Mouse (Mus musculus) left cerebral cortex, adult 2 months (tissue): ENCODE results near the gene Fchsd2. TPM values are rescaled to one million over a fixed set of nuclear protein-coding genes. Genes with fewer than 3 reads are reported as not detected.
A peak's percentile ranks its signal among the peaks of the same experiment; 100 is the strongest.

Source experiments
- DNase-seq, 2 experiments: peaks; one replicate each; pipeline ENCODE4 v3.0.0; 2021 to 2022; ENCODE audit warnings: low spot score in 2 of 2, mixed read lengths in 1 of 2; ENCODE audit errors: extremely low spot score in 1 of 2
- H3K27ac ChIP-seq: fragments of 200-600 bp; 2 replicates; pipeline ENCODE4 v1.8.1; 2022
- H3K4me3 ChIP-seq: fragments of 200-600 bp; 2 replicates; pipeline ENCODE4 v1.8.1; 2022
- CTCF ChIP-seq: fragments of 200-600 bp; IDR thresholded peaks from 2 replicates; pipeline ENCODE4 v1.8.1; 2022; ENCODE audit warnings: antibody characterized with exemption, mild to moderate bottlenecking, moderate library complexity
- intact Hi-C: fragments of 180-260 bp; cut with DNase I; formaldehyde crosslinking; loops from one replicate; pipeline ENCODE4 v1.15.1; 2025
- total RNA-seq, 2 experiments: library from RNA; stranded (reverse); gene quantifications; 2 replicates each; pipeline ENCODE4 v1.2.3; 2021

Fchsd2 gene
- total RNA-seq, 2 experiments from 2014 or later = 40.5 to 41.6 TPM

GRCm38 (mm10) chr7:101160266-101160665 lies 67.6 kb downstream of the Fchsd2 start:
- no peak overlapping the region for H3K4me3 ChIP-seq
- intact Hi-C loops = no loop called here
- peak overlapping the region; percentile 41; the same call in 1 of the 2 replicates for H3K27ac ChIP-seq
- TF ChIP-seq CTCF = no peak
- no peak for DNase-seq

DNA sequence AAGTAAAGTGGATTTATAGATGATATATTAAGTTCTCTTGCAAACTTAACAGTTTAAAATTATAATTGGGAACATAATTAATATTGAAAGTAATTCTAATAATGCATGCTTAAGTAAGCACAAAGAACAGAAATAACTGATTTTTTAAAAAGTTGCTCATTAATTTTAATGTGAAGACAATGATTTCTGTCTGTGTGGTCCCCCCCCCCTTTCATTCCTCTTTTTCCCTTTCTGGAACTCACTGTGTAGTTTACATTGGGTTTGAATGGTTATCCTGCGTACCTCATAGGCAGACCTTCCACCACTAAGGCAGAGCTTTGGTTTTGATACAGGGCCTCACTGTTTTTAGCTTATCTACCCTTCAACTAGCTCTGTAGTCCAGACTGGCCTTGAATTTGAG lies 70.1 kb downstream of the Fchsd2 start:
- Histone ChIP-seq H3K27ac (no peak overlapping the region), H3K4me3 (no peak overlapping the region)
- no peak for DNase-seq
- TF ChIP-seq CTCF = no peak
- intact Hi-C loops = no loop called here

DNA sequence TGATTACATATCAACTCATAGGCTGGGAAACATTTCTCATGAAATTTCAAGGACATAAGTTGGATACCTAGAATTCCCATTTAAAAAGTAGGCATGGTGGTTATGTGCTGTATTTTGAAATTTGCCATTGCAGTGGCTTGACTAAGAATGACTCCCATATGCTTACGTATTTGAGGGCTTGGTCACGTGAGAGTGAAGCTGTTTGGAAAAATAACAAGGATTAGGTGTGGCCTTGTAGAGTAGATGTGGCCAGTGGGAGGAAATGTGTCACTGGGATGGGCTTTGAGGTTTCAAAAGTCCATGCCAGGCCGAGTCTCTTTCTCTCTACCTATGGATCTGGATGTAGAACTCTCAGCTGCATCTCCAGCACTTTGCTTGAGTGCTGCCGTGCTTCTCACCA lies 71.2 kb downstream of the Fchsd2 start:
- no peak overlapping the region for H3K4me3 ChIP-seq
- no peak for DNase-seq
- no peak overlapping the region for H3K27ac ChIP-seq
- intact Hi-C loops = no loop called here
- TF ChIP-seq CTCF = no peak

- no peak overlapping the region for H3K27ac ChIP-seq
- intact Hi-C loops = no loop called here
- DNase-seq = no peak
- TF ChIP-seq CTCF = no peak
- no peak overlapping the region for H3K4me3 ChIP-seq
Observed at GRCm38 (mm10) chr7:101166568-101166967, 73.9 kb downstream of the Fchsd2 start.

GRCm38 (mm10) chr7:101170482-101170881 lies 77.8 kb downstream of the Fchsd2 start:
- H3K27ac ChIP-seq = no peak overlapping the region
- no peak for DNase-seq
- intact Hi-C loops = no loop called here
- TF ChIP-seq CTCF = no peak
- H3K4me3 ChIP-seq = no peak overlapping the region

DNA sequence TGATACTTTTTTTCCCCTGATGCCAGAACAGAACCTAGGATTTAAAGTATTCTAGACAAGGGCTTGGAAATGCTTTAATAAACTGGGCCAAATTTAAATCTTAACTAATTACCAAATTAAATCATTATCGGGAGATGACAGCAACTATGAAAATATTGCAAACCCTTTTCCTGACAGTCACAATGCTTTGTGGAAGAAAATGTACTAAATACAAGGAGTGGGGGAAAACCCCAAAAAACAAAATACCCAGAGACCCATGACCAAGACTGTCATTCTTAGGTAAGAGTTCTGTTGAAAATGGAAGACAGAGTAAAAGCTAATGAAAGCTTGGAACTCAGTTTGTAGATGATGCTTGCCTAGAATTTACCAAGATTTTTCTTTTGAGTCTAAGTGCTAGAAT lies 78.3 kb downstream of the Fchsd2 start:
- Histone ChIP-seq H3K27ac (0 out of 2 replicates have a peak overlapping the region, but pooled peaks have one; percentile 4), H3K4me3 (no peak overlapping the region)
- DNase-seq = no peak
- intact Hi-C loops = no loop called here
- no peak for TF ChIP-seq CTCF

DNA sequence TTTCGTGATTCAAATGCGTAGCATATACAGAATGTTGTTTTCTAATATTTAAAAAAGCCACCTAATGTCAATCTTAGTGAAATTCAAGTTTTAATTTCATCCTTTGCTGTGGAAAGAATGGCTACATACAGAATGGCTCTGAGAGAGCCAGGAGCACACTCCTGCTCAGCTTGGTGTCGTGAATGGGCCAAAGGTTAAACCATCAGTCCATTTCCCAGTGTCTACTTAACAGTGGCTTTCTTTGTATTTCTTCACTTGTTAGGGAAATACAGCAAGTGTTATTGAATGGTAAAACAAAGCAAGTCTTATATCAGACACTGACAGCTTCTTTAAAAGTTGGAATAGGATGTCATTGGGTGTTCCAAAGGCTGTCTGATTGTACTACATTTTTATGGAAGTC lies 80.7 kb downstream of the Fchsd2 start:
- intact Hi-C loops = no loop called here
- H3K27ac ChIP-seq = no peak overlapping the region

GRCm38 (mm10) chr7:101178751-101179150 lies 86.1 kb downstream of the Fchsd2 start:
- DNase-seq = no peak
- H3K27ac ChIP-seq = no peak overlapping the region
- no peak overlapping the region for H3K4me3 ChIP-seq
- no peak for TF ChIP-seq CTCF
- intact Hi-C loops = no loop called here

More for the DNA sequence above, 80.7 kb downstream of the Fchsd2 start:
- no peak for TF ChIP-seq CTCF
- no peak for DNase-seq
- no peak overlapping the region for H3K4me3 ChIP-seq

DNA sequence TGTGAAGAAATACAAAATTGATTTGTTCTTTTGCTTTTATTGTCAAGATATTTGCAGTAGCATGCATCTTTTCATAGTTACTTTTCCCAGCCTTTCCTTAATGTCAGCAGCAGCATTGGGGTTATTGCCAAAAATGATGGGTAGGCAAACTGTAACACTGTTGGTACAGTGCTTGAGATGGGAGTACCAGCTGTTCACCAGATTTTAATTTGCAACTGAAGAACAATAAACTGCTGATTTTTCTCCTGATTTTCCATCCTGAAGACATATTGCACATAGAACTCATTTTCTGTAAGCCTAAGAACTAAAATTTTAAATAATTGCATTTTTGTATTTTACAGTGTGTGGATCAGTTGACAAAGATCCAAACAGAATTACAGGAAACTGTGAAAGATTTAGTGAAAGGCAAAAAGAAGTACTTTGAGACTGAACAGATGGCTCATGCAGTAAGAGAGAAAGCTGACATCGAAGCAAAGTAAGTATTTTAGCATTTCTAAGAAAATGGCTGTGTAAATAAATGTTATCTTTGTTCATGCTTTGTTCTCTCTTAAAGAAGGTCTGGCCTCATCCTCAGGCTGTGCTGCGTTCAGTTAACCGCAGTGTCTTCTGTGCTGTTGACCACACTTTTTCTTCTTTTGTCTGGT lies 98.8 kb downstream of the Fchsd2 start:
- no peak for DNase-seq
- Histone ChIP-seq H3K4me3 (no peak overlapping the region), H3K27ac (no peak overlapping the region)
- intact Hi-C loops = no loop called here
- TF ChIP-seq CTCF = no peak

- Histone ChIP-seq H3K27ac (no peak overlapping the region), H3K4me3 (no peak overlapping the region)
- TF ChIP-seq CTCF = no peak
- no peak for DNase-seq
- intact Hi-C loops = no loop called here
Observed at GRCm38 (mm10) chr7:101210826-101211225, 118.2 kb downstream of the Fchsd2 start.

DNA sequence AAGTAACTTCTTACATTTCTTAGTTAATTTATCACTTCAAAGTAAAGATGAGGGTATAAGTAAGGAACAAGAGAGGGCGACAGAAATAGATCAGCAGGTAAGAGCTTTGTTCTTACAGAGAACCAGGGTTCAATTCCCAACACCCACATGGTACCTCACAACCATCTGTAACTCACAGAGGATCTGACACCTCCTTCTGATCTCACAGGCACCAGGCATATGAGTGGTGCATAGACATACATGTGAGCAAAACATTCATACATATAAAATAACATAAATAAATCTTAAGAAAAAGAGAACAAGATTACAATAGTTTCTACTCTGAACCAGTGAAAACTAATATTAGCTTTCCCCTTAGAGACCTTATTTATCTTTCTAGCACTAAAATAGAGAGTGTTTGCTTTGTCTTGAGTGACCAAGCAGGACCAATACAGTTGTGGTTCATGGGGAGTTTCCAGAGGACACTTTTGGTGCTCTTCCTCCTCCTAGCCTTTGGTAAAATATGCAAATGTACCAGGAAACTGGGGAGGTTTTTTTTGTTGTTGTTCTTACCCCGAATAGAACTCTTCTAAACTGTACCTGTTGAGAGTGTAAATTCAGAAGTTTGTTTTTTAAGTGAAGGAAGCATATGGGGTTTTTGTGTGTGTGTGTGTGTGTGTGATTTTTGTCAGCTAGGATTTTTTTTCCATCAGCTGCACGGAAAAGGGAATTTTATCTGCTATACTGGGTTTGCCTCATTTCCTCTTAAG lies 121.0 kb downstream of the Fchsd2 start:
- Histone ChIP-seq H3K4me3 (no peak overlapping the region), H3K27ac (no peak overlapping the region)
- no peak for TF ChIP-seq CTCF
- intact Hi-C loops = no loop called here
- DNase-seq = no peak

DNA sequence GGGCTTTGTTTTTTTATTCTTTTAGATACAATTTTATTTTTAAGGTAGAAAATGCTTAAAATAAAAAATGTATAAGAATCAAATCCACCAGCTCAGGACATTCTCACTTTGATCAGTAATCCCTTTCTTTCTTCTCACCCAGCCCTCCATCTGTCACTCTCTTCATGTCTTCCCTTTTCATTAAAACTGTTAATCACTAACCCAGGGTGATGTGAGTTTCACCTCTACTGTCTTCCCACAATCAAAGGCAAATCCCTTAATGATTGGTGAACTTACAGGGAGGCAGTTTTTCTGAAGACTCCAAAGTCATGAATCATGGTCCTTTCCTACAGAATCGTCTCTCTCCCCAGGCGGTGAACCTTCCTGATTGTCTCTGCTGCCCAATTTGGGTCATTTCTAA lies 124.1 kb downstream of the Fchsd2 start:
- DNase-seq = no peak
- no peak for TF ChIP-seq CTCF
- intact Hi-C loops = no loop called here
- H3K27ac ChIP-seq = no peak overlapping the region
- no peak overlapping the region for H3K4me3 ChIP-seq

- no peak for DNase-seq
- TF ChIP-seq CTCF = no peak
- intact Hi-C loops = no loop called here
- H3K4me3 ChIP-seq = no peak overlapping the region
- no peak overlapping the region for H3K27ac ChIP-seq
Observed at GRCm38 (mm10) chr7:101223501-101223900, 130.8 kb downstream of the Fchsd2 start.
